Mouse (Mus musculus) forebrain, embryonic 14.5 days (tissue): ENCODE results near the gene 2810459M11Rik. TPM values are rescaled to one million over a fixed set of nuclear protein-coding genes. Genes with fewer than 3 reads are reported as not detected.

Source experiments
- ATAC-seq: fragments of 200-750 bp; cut with Nextera tagmentation; 2 replicates; pipeline ENCODE4 v1.8.0; 2017; ENCODE audit warnings: mild to moderate bottlenecking, moderate library complexity
- DNase-seq: peaks from one replicate; pipeline ENCODE4 v3.0.0-alpha.2; 2015; ENCODE audit warnings: low spot score
- H3K27ac ChIP-seq: fragments of 300-500 bp; sonication (generic); 2 replicates; pipeline ENCODE4 v1.5.1; 2014; ENCODE audit warnings: low read depth, mild to moderate bottlenecking, control low read depth, low read length, moderate library complexity
- H3K27me3 ChIP-seq: fragments of 300-500 bp; sonication (generic); replicated peaks from 2 replicates; pipeline ENCODE4 v1.6.1; 2014; ENCODE audit warnings: low read length, control low read depth, mixed read lengths; ENCODE audit not compliant: control insufficient read depth, insufficient read depth
- H3K36me3 ChIP-seq: fragments of 300-500 bp; sonication (generic); 2 replicates; pipeline ENCODE4 v1.6.1; 2014; ENCODE audit warnings: low read length, control low read depth; ENCODE audit not compliant: control insufficient read depth, insufficient read depth
- H3K4me1 ChIP-seq: fragments of 300-500 bp; sonication (generic); 2 replicates; pipeline ENCODE4 v1.6.1; 2014; ENCODE audit warnings: antibody characterized with exemption, low read length, control low read depth; ENCODE audit not compliant: control insufficient read depth, insufficient read depth
- H3K4me2 ChIP-seq: fragments of 300-500 bp; sonication (generic); 2 replicates; pipeline ENCODE4 v1.6.1; 2014; ENCODE audit warnings: mild to moderate bottlenecking, control low read depth, low read length
- H3K4me3 ChIP-seq: fragments of 300-500 bp; sonication (generic); 2 replicates; pipeline ENCODE4 v1.5.1; 2014; ENCODE audit warnings: low read depth, low read length, control low read depth
- H3K9ac ChIP-seq: fragments of 300-500 bp; sonication (generic); 2 replicates; pipeline ENCODE4 v1.6.1; 2014; ENCODE audit warnings: mild to moderate bottlenecking, low read length, control low read depth, moderate library complexity
- H3K9me3 ChIP-seq: fragments of 300-500 bp; sonication (generic); replicated peaks from 2 replicates; pipeline ENCODE4 v1.6.1; 2016; ENCODE audit warnings: low read length, control low read depth, mixed read lengths; ENCODE audit not compliant: control insufficient read depth
- WGBS: fragments of 180-500 bp; shearing (Covaris S2); extraction: QIAGEN DNeasy Blood & Tissue Kit; methylation state at CpG from one replicate; pipeline ENCODE4 v1.1.7; 2014; 5-methylcytosine and 5-hydroxymethylcytosine counted together
- polyA plus RNA-seq: library from polyadenylated mRNA; unstranded; fragments of >200 nt; fragmentation: Nextera tagmentation; extraction: Ambion mirVana; gene quantifications from 2 replicates; pipeline ENCODE4 v1.2.1, GENCODE M21; 2014

Gene 2810459M11Rik
- polyA plus RNA-seq, 1 experiment from 2014 or later = 9.5 TPM

- H3K27ac ChIP-seq = no peak within 1 kb of the TSS
Measured at GRCm38 (mm10) chr1:86016516-86016915, 29.1 kb upstream of the 2810459M11Rik start, which contains the start of gene Spata3. Gene Spata3, plus strand, starts transcription at chr1:86016816.

GRCm38 (mm10) chr1:86018235-86019055, 27.2 kb upstream of the 2810459M11Rik start:
- no peak overlapping the region for H3K27ac ChIP-seq
- H3K36me3 ChIP-seq = no peaks in the 10 kb centered on the region
- H3K9me3 ChIP-seq = no peaks in the 10 kb centered on the region
- WGBS = 4% methylated on average over 60 of the region's 60 CpGs
- DNase-seq (peak; percentile 85), ATAC-seq (peak; percentile 88)
- H3K27me3 ChIP-seq = peaks cover 25% of the 10 kb centered on the region
- H3K4me1 ChIP-seq = no peaks in the 10 kb centered on the region; the same call in 1 of the 2 replicates
- H3K4me3 ChIP-seq = peak overlapping the region; percentile 44
- peak overlapping the region; percentile 97 for H3K4me2 ChIP-seq
- H3K9ac ChIP-seq = peak overlapping the region; percentile 70

More at GRCm38 (mm10) chr1:86016516-86016915, 29.1 kb upstream of the 2810459M11Rik start, which contains the start of gene Spata3:
- Histone ChIP-seq H3K4me1 (no peaks in the 10 kb centered on the region; the same call in 1 of the 2 replicates), H3K9ac (no peak within 1 kb of the TSS), H3K4me2 (no peak within 1 kb of the TSS), H3K4me3 (no peak within 1 kb of the TSS), H3K36me3 (no peaks in the 10 kb centered on the region), H3K27me3 (peaks cover 25% of the 10 kb centered on the region), H3K9me3 (no peaks in the 10 kb centered on the region)
- DNase-seq (no peak), ATAC-seq (no peak)
- 95% methylated on average over 8 of the region's 8 CpGs for WGBS

- no peaks in the 10 kb centered on the region for H3K36me3 ChIP-seq
- H3K27ac ChIP-seq = no peak overlapping the region
- no peak overlapping the region for H3K9ac ChIP-seq
- peaks cover 25% of the 10 kb centered on the region for H3K27me3 ChIP-seq
- no peak overlapping the region for H3K4me2 ChIP-seq
- DNase-seq (no peak), ATAC-seq (no peak)
- H3K4me1 ChIP-seq = no peaks in the 10 kb centered on the region; the same call in 1 of the 2 replicates
- no peak overlapping the region for H3K4me3 ChIP-seq
- 67% methylated on average over 11 of the region's 11 CpGs for WGBS
- no peaks in the 10 kb centered on the region for H3K9me3 ChIP-seq
Measured at GRCm38 (mm10) chr1:86021365-86021989, 24.2 kb upstream of the 2810459M11Rik start.

GRCm38 (mm10) chr1:86032273-86032987, 13.2 kb upstream of the 2810459M11Rik start:
- H3K27me3 ChIP-seq = no peaks in the 10 kb centered on the region
- DNase-seq (peak; percentile 76), ATAC-seq (peak; percentile 72)
- no peaks in the 10 kb centered on the region for H3K36me3 ChIP-seq
- H3K4me1 ChIP-seq = 0 out of 2 replicates have a peak, but pooled peaks cover 4% of the 10 kb centered on the region
- H3K9me3 ChIP-seq = no peaks in the 10 kb centered on the region
- H3K27ac ChIP-seq = peak overlapping the region; percentile 76; the same call in 1 of the 2 replicates
- WGBS = 9% methylated on average over 11 of the region's 11 CpGs
- H3K9ac ChIP-seq = no peak overlapping the region
- H3K4me2 ChIP-seq = no peak overlapping the region
- H3K4me3 ChIP-seq = no peak overlapping the region

- ATAC-seq (no peak), DNase-seq (no peak)
- peaks cover 6% of the 10 kb centered on the region; the same call in 1 of the 2 replicates for H3K9me3 ChIP-seq
- no peak overlapping the region for H3K27ac ChIP-seq
- H3K27me3 ChIP-seq = no peaks in the 10 kb centered on the region
- no peaks in the 10 kb centered on the region for H3K36me3 ChIP-seq
- no peak overlapping the region for H3K4me2 ChIP-seq
- 76% methylated on average over 3 of the region's 3 CpGs for WGBS
- H3K4me1 ChIP-seq = no peaks in the 10 kb centered on the region
- no peak overlapping the region for H3K9ac ChIP-seq
- no peak overlapping the region for H3K4me3 ChIP-seq
Measured at GRCm38 (mm10) chr1:86038191-86038951, 7.3 kb upstream of the 2810459M11Rik start.

- H3K36me3 ChIP-seq = no peaks in the 10 kb centered on the region
- no peaks in the 10 kb centered on the region for H3K4me1 ChIP-seq
- ATAC-seq = no peak
- 51% methylated on average over 4 of the region's 4 CpGs for WGBS
- no peak overlapping the region for H3K4me2 ChIP-seq
- H3K9ac ChIP-seq = no peak overlapping the region
- DNase-seq = no peak
- peaks cover 6% of the 10 kb centered on the region; the same call in 1 of the 2 replicates for H3K9me3 ChIP-seq
- H3K27me3 ChIP-seq = peaks cover 10% of the 10 kb centered on the region
- H3K27ac ChIP-seq = no peak overlapping the region
- no peak overlapping the region for H3K4me3 ChIP-seq
Measured at GRCm38 (mm10) chr1:86040131-86040530, 5.5 kb upstream of the 2810459M11Rik start.

- Histone ChIP-seq H3K27ac (no peak overlapping the region), H3K4me1 (no peaks in the 10 kb centered on the region), H3K27me3 (peaks cover 13% of the 10 kb centered on the region), H3K36me3 (no peaks in the 10 kb centered on the region), H3K9ac (no peak overlapping the region), H3K4me2 (no peak overlapping the region), H3K4me3 (no peak overlapping the region), H3K9me3 (peaks cover 6% of the 10 kb centered on the region; the same call in 1 of the 2 replicates)
- 98% methylated on average over 3 of the region's 3 CpGs for WGBS
- ATAC-seq = no peak
- DNase-seq = no peak
Measured at GRCm38 (mm10) chr1:86040817-86041216, 4.8 kb upstream of the 2810459M11Rik start.

- Histone ChIP-seq H3K36me3 (no peaks in the 10 kb centered on the region), H3K4me2 (0 out of 2 replicates have a peak overlapping the region, but pooled peaks have one; percentile 96), H3K9me3 (peaks cover 6% of the 10 kb centered on the region; the same call in 1 of the 2 replicates), H3K27ac (no peak overlapping the region), H3K9ac (no peak overlapping the region), H3K27me3 (peaks cover 27% of the 10 kb centered on the region), H3K4me1 (no peaks in the 10 kb centered on the region; the same call in 1 of the 2 replicates), H3K4me3 (no peak overlapping the region)
- DNase-seq (no peak), ATAC-seq (no peak)
- 66% methylated on average over 4 of the region's 4 CpGs for WGBS
Measured at GRCm38 (mm10) chr1:86045056-86045455, 607 bp upstream of the 2810459M11Rik start.
